Mouse (Mus musculus) bone marrow macrophage, adult 2 months (primary cell): ENCODE data around the gene Ppp4r1.

Experiments
- CTCF ChIP-seq: IDR thresholded peaks from 2 replicates; pipeline ENCODE4 v1.5.1; 2012; ENCODE audit warnings: low read depth, mild to moderate bottlenecking, low read length, moderate library complexity
- POLR2A ChIP-seq: IDR thresholded peaks from 2 replicates; pipeline ENCODE4 v1.6.1; 2012; ENCODE audit warnings: mild to moderate bottlenecking, low read depth, low read length, borderline replicate concordance

DNA sequence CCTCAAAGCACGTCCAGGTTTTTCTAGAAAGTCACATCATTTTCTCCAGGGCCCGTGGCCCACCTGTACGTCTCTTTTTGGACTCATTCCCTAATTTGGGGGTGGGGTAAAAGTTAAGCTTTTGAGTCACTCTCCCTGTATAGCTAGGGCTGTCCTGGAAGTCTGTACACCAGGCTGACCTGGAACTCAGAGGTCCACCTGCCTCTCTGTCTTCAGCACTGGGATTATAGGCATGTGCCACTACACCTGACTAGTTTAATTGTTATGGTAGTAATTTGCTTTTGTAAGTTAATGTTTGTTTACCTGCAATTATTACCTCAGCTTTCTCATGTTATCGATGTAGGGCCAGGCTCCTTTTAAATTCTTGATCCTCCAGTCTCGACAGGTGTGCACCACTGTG, 40.0 kb downstream of the Ppp4r1 start:
- TF ChIP-seq CTCF (no peak), POLR2A (no peak)
